Mouse (Mus musculus) limb, embryonic 13.5 days (tissue): Measurements from ENCODE around the gene 6430550D23Rik. TPM values are rescaled to one million over a fixed set of nuclear protein-coding genes. Genes with fewer than 3 reads are reported as not detected.

Source experiments
- ATAC-seq: fragments of 200-750 bp; cut with Nextera tagmentation; 2 replicates; pipeline ENCODE4 v1.8.0; 2017; ENCODE audit warnings: low read depth, moderate number of reproducible peaks, moderate TSS enrichment; ENCODE audit not compliant: low FRiP score
- H3K27ac ChIP-seq: fragments of 300-500 bp; sonication (generic); 2 replicates; pipeline ENCODE4 v1.5.1; 2015; ENCODE audit warnings: inconsistent platforms, mild to moderate bottlenecking, moderate library complexity
- H3K27me3 ChIP-seq: fragments of 300-500 bp; sonication (generic); 2 replicates; pipeline ENCODE4 v1.6.1; 2015; ENCODE audit warnings: mild to moderate bottlenecking, inconsistent platforms
- H3K36me3 ChIP-seq: fragments of 300-500 bp; sonication (generic); 2 replicates; pipeline ENCODE4 v1.6.1; 2015; ENCODE audit warnings: inconsistent platforms, mild to moderate bottlenecking, moderate library complexity
- H3K4me1 ChIP-seq: fragments of 300-500 bp; sonication (generic); 2 replicates; pipeline ENCODE4 v1.6.1; 2015; ENCODE audit warnings: inconsistent platforms
- H3K4me2 ChIP-seq: fragments of 300-500 bp; sonication (generic); replicated peaks from 2 replicates; pipeline ENCODE4 v1.6.1; 2015; ENCODE audit warnings: inconsistent platforms, mild to moderate bottlenecking, moderate library complexity
- H3K4me3 ChIP-seq: fragments of 300-500 bp; sonication (generic); 2 replicates; pipeline ENCODE4 v1.5.1; 2015; ENCODE audit warnings: moderate library complexity, mild to moderate bottlenecking, inconsistent platforms
- H3K9ac ChIP-seq: fragments of 300-500 bp; sonication (generic); 2 replicates; pipeline ENCODE4 v1.6.1; 2015; ENCODE audit warnings: mild to moderate bottlenecking, inconsistent platforms
- H3K9me3 ChIP-seq: fragments of 300-500 bp; sonication (generic); 2 replicates; pipeline ENCODE4 v1.6.1; 2016; ENCODE audit warnings: inconsistent platforms
- WGBS: fragments of 180-500 bp; shearing (Covaris S2); methylation state at CpG from one replicate; pipeline ENCODE4 v1.1.7; 2015; 5-methylcytosine and 5-hydroxymethylcytosine counted together
- polyA plus RNA-seq: library from polyadenylated mRNA; unstranded; fragments of >200 nt; fragmentation: Nextera tagmentation; extraction: Ambion mirVana; gene quantifications from 2 replicates; pipeline ENCODE4 v1.2.1, GENCODE M21; 2015

6430550D23Rik gene
- polyA plus RNA-seq, 1 experiment from 2014 or later = 1.9 TPM

DNA sequence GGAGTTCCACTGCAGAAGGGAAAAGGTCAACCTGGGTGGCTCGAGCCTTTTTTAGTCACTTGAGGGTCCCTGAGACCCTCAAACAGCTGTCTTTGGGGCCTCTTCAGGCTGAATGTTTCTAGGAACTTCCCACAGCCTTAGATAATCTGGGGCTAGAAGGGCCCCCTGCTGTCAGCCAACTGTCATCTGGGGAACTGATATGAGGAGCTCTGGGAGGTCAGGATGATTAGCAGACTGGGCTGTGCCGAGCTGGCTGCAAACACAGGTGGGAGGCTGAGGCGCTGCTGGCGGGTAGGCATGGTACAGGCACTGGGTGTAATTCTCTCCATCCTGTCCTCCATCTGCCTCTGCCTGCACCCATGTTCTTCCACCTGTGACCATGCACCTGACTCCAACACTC, 18.7 kb downstream of the 6430550D23Rik start:
- no peaks in the 10 kb centered on the region for H3K27me3 ChIP-seq
- no peak overlapping the region for H3K4me2 ChIP-seq
- ATAC-seq = no peak; the same call in 1 of the 2 replicates
- no peak overlapping the region for H3K4me3 ChIP-seq
- peaks cover 100% of the 10 kb centered on the region for H3K36me3 ChIP-seq
- 77% methylated on average over 4 of the region's 4 CpGs for WGBS
- no peak overlapping the region for H3K9ac ChIP-seq
- no peaks in the 10 kb centered on the region for H3K9me3 ChIP-seq
- H3K4me1 ChIP-seq = no peaks in the 10 kb centered on the region
- no peak overlapping the region for H3K27ac ChIP-seq

DNA sequence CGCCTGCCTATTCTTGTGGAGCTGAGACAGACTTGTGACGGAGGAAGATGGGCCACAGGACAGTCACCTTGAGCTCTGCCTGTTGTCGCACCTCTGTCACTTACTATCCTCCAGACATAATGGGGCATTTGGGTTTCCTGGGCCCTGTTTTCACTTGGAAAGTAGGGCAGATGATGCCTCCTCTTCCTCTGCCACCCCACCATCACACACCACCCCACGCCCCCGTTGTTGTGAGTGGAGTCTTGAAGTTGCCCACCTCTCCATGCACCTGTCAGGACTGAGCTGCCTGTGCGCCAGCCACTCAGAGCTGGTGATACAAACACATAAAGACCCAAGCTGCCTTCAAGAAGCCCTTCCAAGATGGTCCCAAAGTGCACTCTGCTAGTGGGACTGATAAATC, 20.6 kb downstream of the 6430550D23Rik start:
- Histone ChIP-seq H3K9ac (no peak overlapping the region), H3K4me3 (no peak overlapping the region), H3K27ac (no peak overlapping the region), H3K36me3 (peaks cover 100% of the 10 kb centered on the region), H3K9me3 (no peaks in the 10 kb centered on the region), H3K4me1 (no peaks in the 10 kb centered on the region), H3K4me2 (no peak overlapping the region), H3K27me3 (no peaks in the 10 kb centered on the region)
- WGBS = 92% methylated on average over 6 of the region's 6 CpGs
- no peak for ATAC-seq

DNA sequence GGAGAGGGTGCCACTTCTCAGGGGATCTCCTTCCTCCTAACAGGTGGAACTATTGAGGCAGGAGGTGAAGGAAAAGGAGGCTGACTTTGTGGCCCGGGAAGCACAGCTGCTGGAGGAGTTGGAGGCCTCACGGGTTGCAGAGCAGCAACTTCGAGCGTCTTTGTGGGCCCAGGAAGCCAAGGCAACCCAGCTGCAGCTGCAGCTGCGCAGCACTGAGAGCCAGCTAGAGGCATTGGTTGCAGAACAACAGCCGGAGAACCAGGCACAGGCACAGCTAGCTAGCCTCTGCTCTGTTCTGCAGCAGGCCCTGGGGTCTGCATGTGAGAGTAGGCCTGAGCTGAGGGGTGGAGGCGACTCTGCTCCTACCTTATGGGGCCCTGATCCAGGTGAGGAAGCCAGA, 22.0 kb downstream of the 6430550D23Rik start:
- Histone ChIP-seq H3K9me3 (no peaks in the 10 kb centered on the region), H3K4me3 (no peak overlapping the region), H3K27me3 (no peaks in the 10 kb centered on the region), H3K4me2 (no peak overlapping the region), H3K36me3 (peaks cover 100% of the 10 kb centered on the region), H3K9ac (no peak overlapping the region), H3K4me1 (no peaks in the 10 kb centered on the region), H3K27ac (no peak overlapping the region)
- 73% methylated on average over 7 of the region's 7 CpGs for WGBS
- no peak for ATAC-seq

DNA sequence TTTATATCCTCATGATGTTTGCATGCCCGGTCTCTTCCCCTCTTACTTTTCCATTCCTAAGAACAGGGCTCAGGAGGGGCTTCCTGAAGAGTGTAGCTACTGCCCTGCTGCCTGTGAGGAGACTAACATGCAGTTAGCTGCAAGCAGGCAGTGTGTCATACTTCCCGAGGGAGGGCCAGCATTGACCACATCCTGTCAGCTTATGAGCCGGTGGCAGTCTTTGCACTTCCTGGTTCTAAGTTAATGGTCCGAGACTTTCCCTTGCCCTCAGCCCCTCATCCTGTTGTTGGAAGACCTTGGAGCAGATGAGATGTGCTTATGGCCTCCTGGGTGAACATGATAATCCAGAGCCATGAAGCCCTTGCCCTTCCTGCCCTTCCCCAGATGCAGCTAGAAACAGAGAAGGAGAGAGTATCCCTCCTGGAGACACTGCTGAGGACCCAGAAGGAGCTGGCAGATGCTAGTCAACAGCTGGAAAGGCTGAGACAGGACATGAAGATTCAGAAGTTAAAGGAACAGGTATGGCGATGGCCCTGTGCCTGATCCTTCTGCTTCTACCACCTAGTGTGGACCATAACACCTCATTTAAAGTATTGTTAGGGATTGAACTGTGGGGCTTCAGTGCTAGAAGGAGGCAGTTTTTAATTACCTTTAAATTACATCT, 28.3 kb downstream of the 6430550D23Rik start:
- H3K9ac ChIP-seq = no peak overlapping the region; the same call in 1 of the 2 replicates
- H3K36me3 ChIP-seq = peaks cover 94% of the 10 kb centered on the region
- ATAC-seq = no peak
- no peak overlapping the region for H3K27ac ChIP-seq
- no peaks in the 10 kb centered on the region for H3K27me3 ChIP-seq
- no peak overlapping the region for H3K4me2 ChIP-seq
- H3K4me3 ChIP-seq = no peak overlapping the region
- no peaks in the 10 kb centered on the region for H3K4me1 ChIP-seq
- H3K9me3 ChIP-seq = no peaks in the 10 kb centered on the region
- WGBS = 88% methylated on average over 5 of the region's 5 CpGs

DNA sequence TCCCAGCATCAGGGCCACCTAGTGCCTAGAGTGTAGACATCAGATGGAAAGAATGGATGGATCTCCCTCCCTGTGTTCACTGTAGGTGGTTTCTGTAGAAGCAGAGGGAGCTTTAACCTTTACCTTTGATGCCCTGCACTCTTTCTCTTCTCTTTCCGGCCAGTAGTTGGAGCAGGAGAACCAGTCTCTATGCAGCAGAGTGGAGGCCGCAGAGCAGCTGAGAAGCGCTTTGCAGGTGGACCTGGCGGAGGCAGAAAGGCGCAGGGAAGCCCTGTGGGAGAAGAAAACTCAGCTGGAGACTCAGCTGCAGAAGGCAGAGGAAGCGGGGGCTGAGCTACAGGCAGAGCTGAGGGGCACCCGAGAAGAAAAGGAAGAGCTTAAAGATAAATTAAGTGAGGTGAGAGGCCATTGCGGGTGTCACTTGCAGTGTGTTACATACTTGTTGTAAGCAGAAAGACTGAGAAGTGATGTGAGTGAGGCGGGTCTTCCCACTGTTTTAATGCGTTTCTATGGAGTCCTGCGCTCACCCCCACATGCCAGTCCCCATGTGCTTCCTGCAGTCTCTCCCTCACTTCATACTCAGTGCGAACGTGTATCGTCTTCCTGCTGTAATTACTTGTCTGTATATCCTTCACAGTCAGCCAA, 33.6 kb downstream of the 6430550D23Rik start:
- 82% methylated on average over 14 of the region's 14 CpGs for WGBS
- Histone ChIP-seq H3K27me3 (no peaks in the 10 kb centered on the region), H3K9me3 (no peaks in the 10 kb centered on the region), H3K4me1 (no peaks in the 10 kb centered on the region), H3K36me3 (peaks cover 90% of the 10 kb centered on the region), H3K27ac (no peak overlapping the region), H3K9ac (no peak overlapping the region), H3K4me2 (no peak overlapping the region), H3K4me3 (no peak overlapping the region)
- ATAC-seq = no peak

DNA sequence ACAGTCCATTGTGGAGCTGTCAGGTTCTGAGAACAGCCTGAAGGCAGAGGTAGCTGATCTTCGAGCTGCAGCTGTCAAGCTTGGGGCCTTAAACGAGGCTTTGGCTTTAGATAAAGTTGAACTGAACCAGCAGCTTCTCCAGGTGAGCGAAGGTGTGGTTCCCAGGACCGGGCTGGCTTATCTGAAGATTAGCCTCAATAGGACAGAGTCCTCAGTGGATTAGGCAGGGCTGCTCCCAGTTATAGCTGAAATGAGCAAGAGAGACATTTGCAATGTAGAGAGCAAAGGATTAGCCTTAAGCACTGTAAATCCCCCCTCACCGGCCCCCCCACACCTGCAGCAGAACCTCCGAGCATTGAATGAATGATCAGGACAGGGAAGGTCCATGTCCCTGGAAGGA, 34.4 kb downstream of the 6430550D23Rik start:
- ATAC-seq = no peak
- H3K4me2 ChIP-seq = no peak overlapping the region
- H3K27me3 ChIP-seq = no peaks in the 10 kb centered on the region
- H3K36me3 ChIP-seq = peaks cover 90% of the 10 kb centered on the region
- no peak overlapping the region for H3K27ac ChIP-seq
- H3K9ac ChIP-seq = no peak overlapping the region
- no peak overlapping the region for H3K4me3 ChIP-seq
- H3K4me1 ChIP-seq = no peaks in the 10 kb centered on the region
- WGBS = 88% methylated on average over 6 of the region's 6 CpGs
- no peaks in the 10 kb centered on the region for H3K9me3 ChIP-seq

DNA sequence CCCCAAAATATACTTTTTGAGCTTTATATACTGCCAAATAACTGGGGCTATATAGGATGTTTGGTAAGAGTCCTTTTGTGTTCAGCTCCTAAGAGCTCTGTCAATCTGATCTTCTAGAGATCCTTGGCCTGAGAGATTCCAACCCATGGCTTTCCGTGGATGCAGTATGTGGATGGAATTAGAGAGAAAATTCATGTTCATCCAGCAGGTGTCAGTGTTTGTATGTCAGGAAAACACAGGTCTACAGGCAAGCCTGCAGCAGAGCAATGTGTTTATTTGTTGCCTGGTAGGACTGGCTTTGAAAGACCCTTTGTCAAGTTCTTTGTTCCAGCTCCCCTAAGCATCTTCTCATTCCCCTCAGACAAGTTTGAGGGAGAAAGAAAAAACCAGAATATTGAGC, 44.8 kb downstream of the 6430550D23Rik start:
- H3K4me1 ChIP-seq = peaks cover 11% of the 10 kb centered on the region; the same call in 1 of the 2 replicates
- H3K27ac ChIP-seq = no peak overlapping the region
- H3K36me3 ChIP-seq = peaks cover 72% of the 10 kb centered on the region
- H3K4me3 ChIP-seq = no peak overlapping the region
- WGBS = 40% methylated on average over 1 of the region's 1 CpGs
- H3K9me3 ChIP-seq = no peaks in the 10 kb centered on the region
- no peak; the same call in 1 of the 2 replicates for ATAC-seq
- H3K9ac ChIP-seq = no peak overlapping the region
- no peak overlapping the region for H3K4me2 ChIP-seq
- H3K27me3 ChIP-seq = no peaks in the 10 kb centered on the region

DNA sequence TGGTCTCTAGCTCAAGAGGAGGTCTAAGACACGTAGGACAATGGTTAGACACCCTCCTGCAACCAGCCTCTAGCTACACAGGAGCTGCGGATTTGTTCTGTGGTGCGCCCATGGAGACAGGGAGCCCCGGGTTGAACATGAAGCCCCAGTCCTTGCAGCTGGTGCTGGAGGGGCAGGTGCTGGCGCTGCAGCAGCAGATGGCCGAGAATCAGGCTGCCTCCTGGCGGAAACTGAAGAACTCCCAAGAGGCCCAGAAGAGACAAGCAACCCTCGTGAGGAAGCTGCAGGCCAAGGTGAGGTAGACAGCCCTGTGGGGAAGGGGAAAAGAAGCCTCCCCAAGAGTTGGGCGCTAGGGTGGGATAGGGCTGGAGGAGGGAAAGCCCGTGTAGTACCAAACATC, 45.9 kb downstream of the 6430550D23Rik start:
- 81% methylated on average over 10 of the region's 10 CpGs for WGBS
- H3K27me3 ChIP-seq = no peaks in the 10 kb centered on the region
- no peak overlapping the region for H3K9ac ChIP-seq
- ATAC-seq = no peak
- H3K4me1 ChIP-seq = peaks cover 20% of the 10 kb centered on the region
- H3K36me3 ChIP-seq = peaks cover 61% of the 10 kb centered on the region
- H3K4me2 ChIP-seq = no peak overlapping the region
- no peaks in the 10 kb centered on the region for H3K9me3 ChIP-seq
- H3K4me3 ChIP-seq = no peak overlapping the region
- no peak overlapping the region for H3K27ac ChIP-seq

DNA sequence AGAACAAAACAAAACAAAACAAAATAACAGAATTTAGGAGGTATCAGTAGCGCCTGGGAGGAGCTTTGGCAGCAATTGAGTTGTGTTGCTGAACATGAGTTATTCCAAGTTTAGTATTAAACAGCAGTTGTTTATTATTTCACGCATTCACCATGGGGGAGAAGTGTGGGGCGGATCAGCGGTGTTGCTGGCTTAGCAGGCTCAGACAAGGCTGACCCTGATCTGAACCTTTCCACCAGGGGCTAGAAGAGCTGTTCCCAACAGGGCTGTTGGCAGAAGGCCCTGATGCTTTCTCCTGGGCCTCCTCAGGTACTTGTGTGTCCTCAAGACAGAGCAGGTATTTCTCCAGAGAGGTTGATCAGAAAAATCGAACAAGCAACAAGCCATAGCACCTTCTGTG, 47.8 kb downstream of the 6430550D23Rik start:
- ATAC-seq = no peak
- Histone ChIP-seq H3K9ac (no peak overlapping the region), H3K9me3 (no peaks in the 10 kb centered on the region), H3K27ac (no peak overlapping the region), H3K4me3 (no peak overlapping the region), H3K36me3 (peaks cover 44% of the 10 kb centered on the region), H3K4me1 (peaks cover 20% of the 10 kb centered on the region), H3K4me2 (no peak overlapping the region), H3K27me3 (no peaks in the 10 kb centered on the region)
- 86% methylated on average over 5 of the region's 5 CpGs for whole genome bisulfite sequencing

DNA sequence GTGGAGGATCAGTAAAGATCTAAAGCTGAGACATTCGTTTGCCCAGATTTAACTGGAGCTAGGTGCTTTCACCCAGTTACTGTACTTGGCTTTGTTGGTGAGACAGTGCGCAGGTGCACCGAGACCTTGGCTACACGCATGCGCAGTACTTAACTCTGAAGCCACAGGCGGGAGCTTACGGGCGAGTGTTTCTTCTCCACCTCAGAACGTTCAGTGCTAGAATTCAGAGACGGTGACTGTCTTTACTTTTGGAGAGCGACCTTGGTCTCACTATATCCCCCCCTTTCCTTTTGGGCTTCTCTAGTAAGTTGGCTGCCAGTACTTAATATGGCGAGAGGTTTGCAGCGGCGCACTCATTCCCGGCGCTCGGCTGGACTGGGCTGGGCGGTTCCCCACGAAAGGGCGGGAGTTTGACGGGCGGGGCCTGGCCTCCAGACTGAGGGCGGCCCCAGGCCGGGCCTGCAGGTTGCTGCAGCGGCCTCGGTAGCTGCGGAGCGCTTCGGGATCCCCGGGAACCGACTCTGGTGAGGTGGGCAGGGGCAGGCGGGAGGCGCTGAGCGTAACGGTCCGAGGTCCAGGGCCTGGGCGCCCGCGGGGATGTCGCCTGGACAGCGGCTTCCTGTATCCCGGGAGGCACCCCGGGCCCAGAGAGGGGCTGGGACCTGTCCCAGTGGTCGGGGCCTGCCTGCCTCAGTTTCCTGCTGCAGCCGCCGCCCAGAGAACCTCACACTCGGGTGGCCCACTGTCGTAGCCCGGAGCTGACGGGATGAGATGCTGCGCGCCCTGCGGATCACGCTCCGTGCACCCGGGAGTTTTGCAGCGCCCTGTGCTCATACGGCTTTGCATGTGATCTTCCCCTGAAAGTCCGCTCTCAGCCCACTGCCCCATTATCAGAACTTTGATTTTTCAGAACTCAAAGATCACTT, 51.4 kb downstream of the 6430550D23Rik start, which contains the start of gene Cep250:
TSS of gene Cep250 (plus strand) at position 325 of the 926 bp plus-strand sequence.
- Histone ChIP-seq H3K4me1 (peaks cover 20% of the 10 kb centered on the region), H3K4me2 (peak within 1 kb of the TSS; percentile 64), H3K27ac (peak within 1 kb of the TSS; percentile 89), H3K9me3 (no peaks in the 10 kb centered on the region), H3K27me3 (no peaks in the 10 kb centered on the region), H3K9ac (peak within 1 kb of the TSS; percentile 99), H3K4me3 (peak within 1 kb of the TSS; percentile 96), H3K36me3 (peaks cover 12% of the 10 kb centered on the region)
- ATAC-seq = peak; percentile 98
- under 1% methylated on average over 59 of the region's 59 CpGs for WGBS

DNA sequence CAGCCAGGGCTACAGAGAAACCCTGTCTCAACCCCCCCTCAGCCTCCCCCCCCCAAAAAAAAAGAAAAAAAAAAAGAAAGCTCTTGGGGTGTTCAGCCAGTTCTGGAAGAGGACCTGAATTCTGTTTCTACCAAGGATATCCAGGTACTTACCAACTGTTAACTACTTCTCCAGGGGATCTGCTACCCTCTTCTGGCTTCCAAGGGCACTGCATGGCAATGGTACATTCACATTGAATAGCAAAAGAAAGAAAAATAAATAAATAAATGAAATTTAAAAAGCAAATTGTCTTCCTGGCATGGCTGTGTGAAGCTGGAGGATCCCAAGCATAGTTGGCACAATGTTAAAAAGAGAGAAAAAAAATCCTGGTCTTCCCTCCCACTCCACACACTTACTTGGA, 55.8 kb downstream of the 6430550D23Rik start:
- H3K4me3 ChIP-seq = no peak overlapping the region
- no peaks in the 10 kb centered on the region for H3K27me3 ChIP-seq
- peaks cover 22% of the 10 kb centered on the region for H3K4me1 ChIP-seq
- no peak for ATAC-seq
- H3K9me3 ChIP-seq = no peaks in the 10 kb centered on the region
- H3K9ac ChIP-seq = no peak overlapping the region
- no peak overlapping the region for H3K27ac ChIP-seq
- no peak overlapping the region for H3K4me2 ChIP-seq
- no peaks in the 10 kb centered on the region for H3K36me3 ChIP-seq

DNA sequence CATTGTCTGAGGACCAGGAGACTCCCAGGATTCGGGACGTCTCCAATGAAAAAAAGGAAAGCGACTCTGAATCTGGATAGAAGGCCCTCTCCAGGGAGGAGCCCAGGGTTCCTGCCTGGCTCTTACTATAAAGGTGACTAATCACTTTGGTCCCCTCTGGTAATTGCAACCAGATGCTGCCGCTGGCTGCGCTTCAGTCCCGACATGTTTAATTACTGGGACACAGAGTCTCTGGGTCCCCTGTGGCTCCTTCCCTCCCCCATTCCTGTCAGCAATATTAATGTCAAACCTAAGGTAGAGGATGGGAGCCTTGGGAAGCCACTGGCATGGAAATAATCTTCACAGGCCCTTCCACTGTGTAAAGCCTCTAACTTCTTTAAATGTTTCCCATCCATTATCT, 58.4 kb downstream of the 6430550D23Rik start:
- Histone ChIP-seq H3K9me3 (no peaks in the 10 kb centered on the region), H3K27me3 (no peaks in the 10 kb centered on the region), H3K9ac (no peak overlapping the region), H3K4me3 (no peak overlapping the region), H3K4me2 (peak overlapping the region; percentile 30), H3K27ac (no peak overlapping the region), H3K36me3 (no peaks in the 10 kb centered on the region), H3K4me1 (peaks cover 47% of the 10 kb centered on the region)
- no peak for ATAC-seq
- 7% methylated on average over 6 of the region's 6 CpGs for WGBS
